Mouse (Mus musculus) forebrain, embryonic 12.5 days (tissue): ENCODE measurements around the gene 2310079G19Rik. TPM values are rescaled to one million over a fixed set of nuclear protein-coding genes. Genes with fewer than 3 reads are reported as not detected.

ENCODE experiments used
- ATAC-seq: fragments of 200-750 bp; cut with Nextera tagmentation; 2 replicates; pipeline ENCODE4 v1.8.0; 2017; ENCODE audit warnings: moderate TSS enrichment; ENCODE audit not compliant: low FRiP score
- H3K27ac ChIP-seq: fragments of 300-500 bp; sonication (generic); 2 replicates; pipeline ENCODE4 v1.5.1; 2016; ENCODE audit warnings: mild to moderate bottlenecking
- H3K27me3 ChIP-seq: fragments of 300-500 bp; sonication (generic); 2 replicates; pipeline ENCODE4 v1.6.1; 2016; ENCODE audit warnings: mild to moderate bottlenecking
- H3K36me3 ChIP-seq: fragments of 300-500 bp; sonication (generic); replicated peaks from 2 replicates; pipeline ENCODE4 v1.6.1; 2016; ENCODE audit warnings: mild to moderate bottlenecking
- H3K4me1 ChIP-seq: fragments of 300-500 bp; sonication (generic); 2 replicates; pipeline ENCODE4 v1.6.1; 2016
- H3K4me2 ChIP-seq: fragments of 300-500 bp; sonication (generic); 2 replicates; pipeline ENCODE4 v1.6.1; 2016; ENCODE audit warnings: mild to moderate bottlenecking, moderate library complexity
- H3K4me3 ChIP-seq: fragments of 300-500 bp; sonication (generic); replicated peaks from 2 replicates; pipeline ENCODE4 v1.5.1; 2016; ENCODE audit warnings: mild to moderate bottlenecking
- H3K9ac ChIP-seq: fragments of 300-500 bp; sonication (generic); 2 replicates; pipeline ENCODE4 v1.6.1; 2016; ENCODE audit warnings: mild to moderate bottlenecking
- H3K9me3 ChIP-seq: fragments of 300-500 bp; sonication (generic); 2 replicates; pipeline ENCODE4 v1.6.1; 2016
- WGBS: fragments of 180-500 bp; shearing (Covaris S2); methylation state at CpG from one replicate; pipeline ENCODE4 v1.1.7; 2016; 5-methylcytosine and 5-hydroxymethylcytosine counted together
- polyA plus RNA-seq: library from polyadenylated mRNA; unstranded; fragments of >200 nt; fragmentation: Nextera tagmentation; extraction: Ambion mirVana; gene quantifications from 2 replicates; pipeline ENCODE4 v1.2.1, GENCODE M21; 2016

2310079G19Rik gene
- not detected in 2 replicates for polyA plus RNA-seq

DNA sequence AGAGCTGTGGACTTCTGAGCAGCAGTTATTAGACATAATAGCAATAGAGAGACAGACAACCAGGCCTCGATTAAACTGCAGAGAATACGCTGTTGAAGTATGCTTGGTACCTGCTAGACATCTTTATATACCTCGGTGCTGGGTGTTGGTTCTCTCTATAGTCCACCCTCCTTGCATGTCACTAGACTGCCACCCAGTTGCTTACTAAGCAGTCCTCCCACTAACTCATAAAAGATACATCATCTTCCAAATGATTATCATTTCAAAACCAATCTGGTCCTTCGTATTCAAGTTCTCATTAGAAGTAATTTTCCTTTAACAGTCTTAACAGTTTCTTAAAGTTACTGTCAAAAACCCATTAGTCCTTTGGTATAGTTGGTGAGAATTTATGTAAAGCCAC is at the start of gene 2310079G19Rik:
Gene 2310079G19Rik, minus strand, starts transcription at position 101 of the 400 bp plus-strand sequence.
- no peak within 1 kb of the TSS for H3K4me3 ChIP-seq
- H3K9ac ChIP-seq, result no peak within 1 kb of the TSS
- ATAC-seq, result no peak
- H3K9me3 ChIP-seq, result no peaks in the 10 kb centered on the region
- no peak within 1 kb of the TSS for H3K4me2 ChIP-seq
- no peaks in the 10 kb centered on the region for H3K36me3 ChIP-seq
- H3K4me1 ChIP-seq, result no peaks in the 10 kb centered on the region
- no peak within 1 kb of the TSS for H3K27ac ChIP-seq
- WGBS, result 95% methylated on average over 4 of the region's 4 CpGs
- H3K27me3 ChIP-seq, result no peaks in the 10 kb centered on the region

GRCm38 (mm10) chr16:88671571-88671970 is 44.1 kb upstream of the 2310079G19Rik start, which contains the start of gene Krtap27-1:
Gene Krtap27-1, minus strand, starts transcription at chr16:88671671.
- H3K4me3 ChIP-seq, result no peak within 1 kb of the TSS
- H3K9me3 ChIP-seq, result no peaks in the 10 kb centered on the region
- no peaks in the 10 kb centered on the region for H3K4me1 ChIP-seq
- no peak within 1 kb of the TSS for H3K4me2 ChIP-seq
- ATAC-seq, result no peak
- no peak within 1 kb of the TSS for H3K27ac ChIP-seq
- WGBS, result 92% methylated on average over 4 of the region's 4 CpGs
- H3K36me3 ChIP-seq, result no peaks in the 10 kb centered on the region
- H3K9ac ChIP-seq, result no peak within 1 kb of the TSS
- H3K27me3 ChIP-seq, result no peaks in the 10 kb centered on the region

DNA sequence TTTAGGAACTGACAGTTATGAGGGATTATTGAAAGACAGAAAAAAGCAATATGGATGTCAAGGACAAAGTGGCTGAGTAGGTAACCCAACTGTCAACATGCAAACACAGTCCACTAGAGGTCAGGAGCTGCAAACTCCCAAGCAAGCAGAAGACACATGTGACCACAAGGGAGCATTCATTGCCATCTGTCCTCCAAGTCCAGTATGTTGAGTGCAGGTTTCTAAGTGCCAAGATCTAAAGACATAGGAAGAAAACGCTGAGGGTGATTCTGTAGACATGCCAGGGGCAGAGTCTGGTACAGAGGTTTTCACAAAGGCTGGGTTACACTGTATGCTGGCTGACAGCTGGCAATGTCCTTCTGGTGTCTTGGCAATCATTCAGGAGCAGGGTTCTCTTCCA is 30.0 kb upstream of the 2310079G19Rik start:
- 64% methylated on average over 1 of the region's 1 CpGs for WGBS
- no peak overlapping the region for H3K4me3 ChIP-seq
- H3K4me2 ChIP-seq, result no peak overlapping the region
- no peak overlapping the region for H3K9ac ChIP-seq
- H3K27ac ChIP-seq, result no peak overlapping the region
- H3K27me3 ChIP-seq, result no peaks in the 10 kb centered on the region
- no peaks in the 10 kb centered on the region for H3K4me1 ChIP-seq
- ATAC-seq, result peak; percentile 33; the same call in 1 of the 2 replicates
- H3K36me3 ChIP-seq, result no peaks in the 10 kb centered on the region
- H3K9me3 ChIP-seq, result no peaks in the 10 kb centered on the region

GRCm38 (mm10) chr16:88651952-88652351 is 24.5 kb upstream of the 2310079G19Rik start:
- ATAC-seq, result no peak
- no peak overlapping the region for H3K4me2 ChIP-seq
- H3K27ac ChIP-seq, result no peak overlapping the region
- no peaks in the 10 kb centered on the region for H3K27me3 ChIP-seq
- H3K9ac ChIP-seq, result no peak overlapping the region
- H3K9me3 ChIP-seq, result no peaks in the 10 kb centered on the region
- no peaks in the 10 kb centered on the region for H3K36me3 ChIP-seq
- no peaks in the 10 kb centered on the region for H3K4me1 ChIP-seq
- 78% methylated on average over 2 of the region's 2 CpGs for WGBS
- H3K4me3 ChIP-seq, result no peak overlapping the region

GRCm38 (mm10) chr16:88651082-88651481 is 23.6 kb upstream of the 2310079G19Rik start:
- no peak overlapping the region for H3K27ac ChIP-seq
- 78% methylated on average over 1 of the region's 1 CpGs for WGBS
- H3K4me2 ChIP-seq, result no peak overlapping the region
- no peak overlapping the region for H3K9ac ChIP-seq
- no peaks in the 10 kb centered on the region for H3K27me3 ChIP-seq
- no peaks in the 10 kb centered on the region for H3K36me3 ChIP-seq
- no peaks in the 10 kb centered on the region for H3K9me3 ChIP-seq
- no peaks in the 10 kb centered on the region for H3K4me1 ChIP-seq
- no peak for ATAC-seq
- H3K4me3 ChIP-seq, result no peak overlapping the region

DNA sequence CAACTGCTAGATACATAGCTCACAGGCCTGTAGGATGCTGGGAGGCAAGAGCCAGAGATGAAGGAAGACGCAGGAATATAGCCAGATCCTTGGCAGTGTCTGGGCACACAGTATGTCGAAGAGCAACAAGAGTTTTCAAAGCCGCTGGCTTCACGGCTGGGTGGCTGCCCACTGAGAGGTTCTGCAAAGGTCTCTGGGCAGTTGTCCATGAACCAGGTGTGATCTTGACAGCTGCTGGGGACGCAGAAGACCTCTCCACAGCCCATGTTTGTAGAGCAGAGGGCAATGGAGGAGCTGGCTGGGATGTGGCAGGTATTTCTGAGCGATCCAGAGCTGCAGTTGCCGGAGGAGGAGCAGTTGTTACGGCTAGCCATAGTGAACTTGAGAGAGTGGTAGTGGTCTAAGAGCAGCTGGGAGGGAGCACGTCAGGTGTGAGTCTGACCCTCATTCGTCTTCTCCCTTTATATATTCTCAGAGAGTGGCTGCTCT is 19.9 kb upstream of the 2310079G19Rik start, which contains the start of gene Krtap26-1:
Gene Krtap26-1, minus strand, starts transcription at position 439 of the 489 bp plus-strand sequence.
- 90% methylated on average over 10 of the region's 10 CpGs for WGBS
- no peaks in the 10 kb centered on the region for H3K27me3 ChIP-seq
- no peaks in the 10 kb centered on the region for H3K9me3 ChIP-seq
- no peak for ATAC-seq
- no peak within 1 kb of the TSS for H3K4me3 ChIP-seq
- H3K4me2 ChIP-seq, result no peak within 1 kb of the TSS
- no peak within 1 kb of the TSS for H3K27ac ChIP-seq
- H3K9ac ChIP-seq, result no peak within 1 kb of the TSS
- H3K4me1 ChIP-seq, result no peaks in the 10 kb centered on the region
- no peaks in the 10 kb centered on the region for H3K36me3 ChIP-seq

DNA sequence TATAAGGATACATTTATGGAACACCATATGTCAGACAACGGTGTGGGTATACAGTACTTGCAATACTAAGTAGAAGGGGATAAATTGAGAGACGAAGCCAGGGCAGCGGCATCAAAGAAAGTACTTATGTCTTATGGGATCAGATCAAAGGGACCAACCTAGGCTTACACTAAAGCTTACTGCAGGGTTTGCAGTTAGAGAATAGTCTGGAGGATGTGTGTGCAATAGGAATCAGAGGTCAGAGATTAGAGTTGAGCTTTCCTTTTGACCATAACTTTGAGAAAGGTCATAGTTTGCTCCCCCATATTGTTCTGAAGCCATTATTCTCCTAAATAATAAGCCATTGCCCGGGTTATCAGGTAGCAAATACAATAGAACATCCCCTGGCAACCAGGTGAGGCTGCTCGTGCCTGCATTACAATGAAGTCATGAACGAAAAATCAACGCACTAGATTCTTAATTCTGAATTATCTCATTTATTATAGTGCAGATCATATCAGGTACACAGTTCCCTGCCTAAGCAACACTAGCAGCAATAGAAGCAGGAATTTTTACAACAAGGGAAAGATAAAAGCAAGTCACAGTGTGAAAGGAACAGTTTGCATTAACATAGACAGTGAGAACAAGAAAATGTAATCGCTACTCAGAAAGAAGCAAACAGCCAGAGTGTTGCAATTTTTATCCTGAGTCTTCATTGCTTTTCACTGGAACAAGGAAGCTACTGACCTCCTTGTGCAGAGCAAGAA is 19.1 kb upstream of the 2310079G19Rik start:
- Histone ChIP-seq H3K27me3 (no peaks in the 10 kb centered on the region), H3K27ac (no peak overlapping the region), H3K9ac (no peak overlapping the region), H3K4me1 (no peaks in the 10 kb centered on the region), H3K4me2 (no peak overlapping the region), H3K4me3 (no peak overlapping the region), H3K9me3 (no peaks in the 10 kb centered on the region), H3K36me3 (no peaks in the 10 kb centered on the region)
- 81% methylated on average over 8 of the region's 8 CpGs for WGBS
- 0 out of 2 replicates have a peak, but pooled peaks have one; percentile 3 for ATAC-seq

DNA sequence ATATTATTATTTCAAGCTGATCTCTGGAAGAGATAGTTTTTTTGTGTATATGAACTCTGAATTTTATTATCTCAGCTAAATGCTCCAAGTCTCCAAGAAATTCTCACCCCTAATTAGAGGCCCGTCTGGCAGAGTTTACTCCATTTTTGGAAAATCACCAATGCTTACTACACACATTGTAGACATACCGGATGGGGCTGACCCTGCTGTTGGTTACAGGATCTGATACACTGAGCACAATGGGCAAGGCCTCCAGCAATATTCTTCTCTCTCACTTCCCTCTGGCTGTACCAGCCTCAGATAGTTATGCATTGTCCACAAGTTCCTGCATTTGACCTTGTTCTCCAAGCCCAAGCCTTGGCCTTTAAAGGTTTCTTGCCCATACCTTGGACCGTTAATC is 12.6 kb upstream of the 2310079G19Rik start:
- Histone ChIP-seq H3K9me3 (no peaks in the 10 kb centered on the region), H3K27me3 (no peaks in the 10 kb centered on the region), H3K4me2 (no peak overlapping the region), H3K36me3 (no peaks in the 10 kb centered on the region), H3K4me3 (no peak overlapping the region), H3K9ac (no peak overlapping the region), H3K4me1 (no peaks in the 10 kb centered on the region), H3K27ac (no peak overlapping the region)
- WGBS, result 86% methylated on average over 3 of the region's 3 CpGs
- ATAC-seq, result no peak

GRCm38 (mm10) chr16:88635142-88635541 is 7.7 kb upstream of the 2310079G19Rik start:
- Histone ChIP-seq H3K27ac (no peak overlapping the region), H3K4me2 (no peak overlapping the region), H3K9me3 (no peaks in the 10 kb centered on the region), H3K9ac (no peak overlapping the region), H3K27me3 (no peaks in the 10 kb centered on the region), H3K4me1 (no peaks in the 10 kb centered on the region), H3K4me3 (no peak overlapping the region), H3K36me3 (no peaks in the 10 kb centered on the region)
- WGBS, result 80% methylated on average over 4 of the region's 4 CpGs
- no peak for ATAC-seq

- Histone ChIP-seq H3K9ac (no peak overlapping the region), H3K9me3 (no peaks in the 10 kb centered on the region), H3K4me1 (no peaks in the 10 kb centered on the region), H3K4me3 (no peak overlapping the region), H3K27ac (no peak overlapping the region), H3K36me3 (no peaks in the 10 kb centered on the region), H3K4me2 (no peak overlapping the region), H3K27me3 (no peaks in the 10 kb centered on the region)
- no peak for ATAC-seq
- WGBS, result 86% methylated on average over 4 of the region's 4 CpGs
Measured at GRCm38 (mm10) chr16:88631474-88631873, 4.0 kb upstream of the 2310079G19Rik start.

DNA sequence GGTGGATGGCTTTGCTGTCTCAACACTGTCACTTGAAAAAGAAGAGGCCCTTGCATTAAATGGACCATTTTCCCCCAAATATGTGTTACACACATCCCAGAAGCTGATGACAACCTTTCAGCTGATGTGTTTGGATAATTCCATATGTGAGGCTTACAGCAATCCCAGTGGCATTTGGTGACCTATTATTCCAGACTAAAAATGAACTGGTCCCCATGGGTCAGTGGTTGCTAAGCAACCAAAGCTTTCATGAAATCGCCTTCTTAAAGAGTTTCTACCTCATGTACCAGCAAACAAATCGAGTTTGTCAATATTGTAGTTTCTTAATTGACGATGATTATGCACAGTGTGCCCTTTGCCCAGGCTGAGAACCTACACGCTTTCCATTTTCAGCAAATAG is 14.8 kb downstream of the 2310079G19Rik start:
- Histone ChIP-seq H3K4me3 (no peak overlapping the region), H3K27me3 (no peaks in the 10 kb centered on the region), H3K27ac (no peak overlapping the region), H3K9ac (no peak overlapping the region), H3K4me2 (no peak overlapping the region), H3K36me3 (no peaks in the 10 kb centered on the region), H3K9me3 (no peaks in the 10 kb centered on the region), H3K4me1 (no peaks in the 10 kb centered on the region)
- WGBS, result 66% methylated on average over 4 of the region's 4 CpGs
- no peak for ATAC-seq

DNA sequence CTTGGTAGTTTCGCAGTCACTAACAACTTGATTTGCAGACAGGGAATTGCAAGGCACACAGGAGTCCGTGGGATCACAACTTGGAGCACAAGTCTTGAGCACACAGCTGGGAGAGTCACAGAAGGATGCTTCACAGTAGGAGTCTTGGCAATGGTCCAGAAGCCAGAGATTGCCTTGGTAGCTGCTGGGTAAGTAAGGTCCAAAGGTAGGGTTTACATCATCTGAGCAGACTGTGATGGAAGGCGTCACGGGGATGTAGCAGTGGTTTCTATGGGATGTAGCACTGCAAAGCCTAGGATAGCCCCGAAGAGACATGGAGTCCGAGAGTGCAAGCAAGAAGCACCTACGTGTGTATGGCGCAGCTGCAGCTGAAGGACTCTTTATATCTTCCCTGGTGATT is 15.5 kb downstream of the 2310079G19Rik start, which contains the start of gene Krtap24-1:
Gene Krtap24-1, minus strand, starts transcription at position 358 of the 400 bp plus-strand sequence.
- Histone ChIP-seq H3K9ac (no peak within 1 kb of the TSS), H3K9me3 (no peaks in the 10 kb centered on the region), H3K4me3 (no peak within 1 kb of the TSS), H3K27me3 (no peaks in the 10 kb centered on the region), H3K4me1 (no peaks in the 10 kb centered on the region), H3K27ac (no peak within 1 kb of the TSS), H3K4me2 (no peak within 1 kb of the TSS), H3K36me3 (no peaks in the 10 kb centered on the region)
- WGBS, result 92% methylated on average over 8 of the region's 8 CpGs
- no peak for ATAC-seq

DNA sequence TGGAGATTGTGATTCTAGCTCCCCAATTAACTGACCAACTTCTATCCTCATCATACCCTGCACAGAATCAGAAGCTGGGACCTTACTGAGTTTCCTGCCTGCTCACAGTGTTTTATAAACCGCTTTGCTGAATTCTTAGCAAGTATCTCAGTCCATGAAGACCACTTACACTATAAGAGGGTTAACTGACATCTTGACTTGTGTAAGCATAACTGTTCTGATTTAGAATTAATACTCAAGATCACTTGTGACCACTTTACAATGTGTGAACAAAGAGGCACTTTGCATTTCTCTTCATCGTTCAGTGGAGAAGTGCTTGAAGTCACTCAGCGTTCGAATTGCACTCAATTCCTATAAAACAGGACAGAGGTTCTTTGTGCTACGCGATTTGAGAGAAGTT is 22.9 kb downstream of the 2310079G19Rik start:
- H3K27ac ChIP-seq, result no peak overlapping the region
- WGBS, result 67% methylated on average over 6 of the region's 6 CpGs
- no peak for ATAC-seq

More for the DNA sequence above, 22.9 kb downstream of the 2310079G19Rik start:
- H3K4me2 ChIP-seq, result no peak overlapping the region
- no peak overlapping the region for H3K9ac ChIP-seq
- H3K27me3 ChIP-seq, result 0 out of 2 replicates have a peak, but pooled peaks cover 3% of the 10 kb centered on the region
- no peak overlapping the region for H3K4me3 ChIP-seq
- no peaks in the 10 kb centered on the region for H3K4me1 ChIP-seq
- H3K36me3 ChIP-seq, result no peaks in the 10 kb centered on the region
- H3K9me3 ChIP-seq, result no peaks in the 10 kb centered on the region
